Mouse (Mus musculus) lung, postnatal 25 days (tissue): Measurements from ENCODE around the gene Rbm25.

Experiments used
- DNase-seq: peaks from one replicate; pipeline ENCODE4 v3.0.0; 2022; ENCODE audit warnings: low spot score

Rbm25 gene

DNA sequence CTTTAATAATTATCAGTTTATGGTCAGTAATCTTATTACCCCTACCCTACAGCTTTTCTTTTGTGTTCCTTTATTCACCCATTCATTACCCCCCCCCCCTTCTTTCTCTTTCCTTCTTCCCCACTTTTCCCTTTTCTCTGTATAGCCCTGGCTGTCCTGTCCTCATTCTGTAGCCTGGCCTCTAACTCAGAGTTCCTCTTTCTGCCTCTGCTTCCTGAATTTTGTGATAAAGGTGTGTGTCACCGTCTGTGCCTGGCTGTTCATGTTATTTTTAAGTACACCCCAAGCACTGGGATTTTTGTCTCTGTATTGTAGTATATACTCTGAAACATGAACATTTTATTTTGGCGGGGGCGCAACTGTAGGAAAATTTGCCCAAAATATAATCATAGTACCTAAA, 19.3 kb downstream of the Rbm25 start:
- no peak for DNase-seq

DNA sequence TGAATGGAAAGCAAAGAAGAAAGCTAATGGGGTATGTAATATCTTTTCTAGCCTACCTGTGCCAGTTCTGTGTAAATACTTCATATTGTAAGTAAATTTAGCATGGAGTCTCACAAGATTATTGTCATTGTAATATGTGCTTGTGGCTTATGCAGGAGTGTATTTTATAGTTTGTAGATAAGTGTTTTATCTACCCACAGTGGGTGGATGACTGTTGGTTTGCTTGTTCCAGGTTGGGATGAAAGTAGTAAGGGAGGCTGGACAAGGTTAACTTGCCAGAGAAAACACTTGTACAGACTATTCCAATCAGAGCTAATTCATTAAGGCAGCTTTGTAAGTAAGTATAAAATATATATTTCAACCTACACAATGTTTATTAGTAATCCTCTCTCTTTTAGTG, 20.4 kb downstream of the Rbm25 start:
- no peak for DNase-seq

DNA sequence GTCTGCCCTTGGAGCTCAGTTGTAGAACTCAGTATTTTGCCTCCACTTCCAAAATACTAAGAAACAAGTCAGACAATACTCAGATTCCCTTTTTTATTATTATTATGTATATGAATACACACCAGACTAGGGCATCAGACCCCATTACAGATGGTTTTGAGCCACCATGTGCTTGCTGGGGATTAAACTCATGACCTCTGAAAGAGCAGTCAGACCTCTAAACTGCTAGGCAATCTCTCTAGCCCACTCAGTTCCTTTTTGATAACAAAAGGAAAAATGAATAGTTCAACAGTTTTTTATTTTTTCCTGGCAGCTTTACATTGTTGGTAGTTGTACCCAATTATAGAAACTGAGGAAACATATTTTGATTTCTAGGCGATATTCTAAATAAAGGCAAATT, 54.4 kb downstream of the Rbm25 start:
- no peak for DNase-seq

DNA sequence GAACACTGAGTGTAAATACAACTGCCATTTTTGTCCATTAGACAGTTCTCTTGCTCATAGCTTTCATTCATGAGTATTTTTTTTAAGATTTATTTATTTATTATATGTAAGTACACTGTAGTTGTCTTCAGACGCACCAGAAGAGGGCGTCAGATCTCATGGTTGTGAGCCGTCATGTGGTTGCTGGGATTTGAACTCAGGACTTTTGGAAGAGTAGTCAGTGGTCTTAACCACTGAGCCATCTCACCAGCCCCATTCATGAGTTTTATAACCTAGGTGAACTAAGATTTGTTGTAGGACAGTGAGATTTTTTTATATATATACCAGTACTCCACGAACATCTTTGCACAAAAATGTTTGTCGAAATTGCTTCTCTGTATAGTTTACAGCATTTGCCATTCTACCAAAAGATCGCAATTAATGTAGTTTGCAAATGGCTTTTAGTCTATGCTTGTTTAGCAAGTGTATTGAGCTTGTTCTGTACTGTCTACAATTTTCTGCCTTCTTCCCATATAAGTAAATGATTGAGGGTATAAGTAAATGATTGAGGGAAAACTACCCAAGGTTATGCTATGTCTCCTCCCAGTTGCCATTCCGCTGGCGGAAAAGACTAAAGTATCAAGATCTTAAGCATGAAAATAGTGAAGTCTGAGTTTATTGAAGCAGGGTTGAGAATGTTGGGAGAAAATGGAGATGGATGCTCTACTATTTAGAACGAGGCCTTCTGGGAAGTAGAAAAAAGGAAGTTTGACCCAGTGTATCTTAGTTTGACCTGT, 55.7 kb downstream of the Rbm25 start:
- no peak for DNase-seq

DNA sequence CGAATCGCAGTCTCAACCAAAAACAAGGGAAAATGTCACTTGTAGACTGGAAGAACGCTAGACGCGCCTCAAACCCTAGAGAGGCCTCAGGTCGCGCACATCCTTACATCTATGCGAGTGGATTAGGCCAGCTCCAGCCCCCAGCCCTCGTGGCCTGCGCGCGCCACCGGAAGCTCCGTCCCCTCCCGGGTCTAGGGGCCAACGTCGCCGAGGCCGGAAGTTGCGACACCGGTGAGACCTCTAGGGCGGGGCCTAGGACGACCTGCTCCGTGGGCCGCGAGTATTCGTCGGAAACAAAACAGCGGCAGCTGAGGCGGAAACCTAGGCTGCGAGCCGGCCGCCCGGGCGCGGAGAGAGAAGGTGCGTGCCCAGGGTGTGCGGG, 56.9 kb downstream of the Rbm25 start, which contains the start of gene Psen1:
Psen1 (plus strand) TSS at position 219 of the 382 bp plus-strand sequence.
- peak; percentile 95 for DNase-seq

DNA sequence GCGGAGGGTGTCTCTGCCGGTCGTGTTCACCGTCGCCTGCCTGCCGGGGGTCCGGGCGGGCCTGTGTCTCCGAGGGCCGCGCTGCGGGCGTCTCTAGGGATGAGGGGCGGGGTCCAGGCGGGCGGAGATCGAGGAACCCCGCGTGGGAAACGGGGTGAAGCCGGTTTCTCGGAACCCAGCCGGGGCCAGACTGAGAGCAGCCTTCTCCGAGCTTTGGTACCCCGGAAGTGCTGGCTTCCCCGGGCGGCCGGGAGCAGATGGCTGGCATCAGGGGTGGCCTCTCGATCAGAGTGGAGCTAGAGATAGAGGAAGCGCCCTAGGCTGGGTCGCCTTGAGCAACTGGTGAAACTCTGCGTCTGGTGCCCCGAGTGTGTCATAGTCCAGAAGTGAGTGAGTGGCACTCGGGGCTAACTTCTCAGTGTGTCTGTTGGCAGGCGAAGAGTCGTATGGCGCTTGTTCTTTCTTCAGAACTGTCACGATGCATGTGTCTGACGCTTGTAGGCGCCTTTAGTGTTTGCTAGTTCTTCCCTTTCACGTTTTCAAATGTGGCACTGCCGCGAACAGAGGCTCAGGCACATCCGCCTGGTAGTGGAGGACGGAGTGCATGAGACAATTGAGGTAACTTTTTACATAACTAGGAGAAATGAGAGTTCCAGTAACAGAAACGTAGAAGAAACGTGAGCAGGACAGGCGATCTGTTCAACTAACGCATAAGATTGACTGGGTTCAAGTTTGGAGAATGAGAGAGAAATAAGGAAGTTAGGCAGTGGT, 57.5 kb downstream of the Rbm25 start:
- no peak for DNase-seq

DNA sequence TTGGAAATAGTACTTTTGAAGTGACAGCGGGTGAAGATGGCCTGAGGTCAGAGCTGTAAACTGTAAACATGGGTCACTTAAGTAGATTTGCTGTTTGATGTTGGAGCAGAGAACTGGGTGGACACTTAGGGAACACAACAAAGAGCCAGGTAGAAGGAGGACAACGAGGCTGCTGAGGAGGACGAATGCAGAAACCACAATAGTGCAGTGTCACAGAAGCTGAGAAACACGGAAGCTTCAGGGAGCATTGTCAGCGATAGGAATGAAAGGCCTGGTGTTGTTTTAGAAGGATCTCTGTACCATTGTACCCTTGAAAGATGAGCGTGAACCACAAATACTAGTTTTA, 58.0 kb downstream of the Rbm25 start:
- no peak for DNase-seq

DNA sequence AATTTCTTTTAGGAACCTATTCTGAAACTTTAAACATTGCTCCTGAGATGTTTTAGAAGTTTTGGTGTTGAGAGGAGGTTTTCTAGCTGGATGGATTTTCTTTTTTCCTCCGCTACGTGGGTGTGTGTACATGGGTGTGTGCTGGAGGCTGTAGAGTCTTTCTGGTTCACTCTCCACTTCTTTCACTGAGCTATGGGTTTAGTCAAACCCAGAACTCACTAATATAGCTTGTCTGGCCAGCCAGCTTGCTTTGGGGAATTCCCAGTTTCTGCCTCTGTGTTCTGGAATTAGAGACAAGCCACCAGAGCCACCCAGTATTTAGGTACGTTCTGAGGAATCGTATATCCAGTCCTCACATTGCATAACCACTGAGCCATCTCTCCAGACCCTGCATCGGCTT, 63.0 kb downstream of the Rbm25 start:
- DNase-seq, result no peak

DNA sequence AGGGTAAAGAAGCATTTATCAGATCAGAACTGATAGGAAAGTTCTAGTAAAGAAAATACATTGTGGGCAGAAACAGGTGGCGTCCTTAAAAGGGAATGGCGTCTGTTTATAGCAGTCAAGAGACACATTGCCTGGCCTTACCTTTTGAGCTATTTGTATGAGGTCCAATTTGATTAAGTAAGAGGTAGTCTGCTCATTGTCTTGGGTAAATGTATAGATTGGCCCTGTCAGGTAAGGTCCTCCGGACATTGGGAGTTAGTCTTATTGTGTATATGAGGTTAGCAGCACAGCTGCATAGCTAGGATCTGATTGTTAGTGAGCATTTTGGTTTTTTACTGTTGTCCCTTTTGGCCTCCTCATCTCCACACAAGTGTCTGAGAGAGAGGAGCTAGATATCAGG, 63.6 kb downstream of the Rbm25 start:
- DNase-seq, result no peak

DNA sequence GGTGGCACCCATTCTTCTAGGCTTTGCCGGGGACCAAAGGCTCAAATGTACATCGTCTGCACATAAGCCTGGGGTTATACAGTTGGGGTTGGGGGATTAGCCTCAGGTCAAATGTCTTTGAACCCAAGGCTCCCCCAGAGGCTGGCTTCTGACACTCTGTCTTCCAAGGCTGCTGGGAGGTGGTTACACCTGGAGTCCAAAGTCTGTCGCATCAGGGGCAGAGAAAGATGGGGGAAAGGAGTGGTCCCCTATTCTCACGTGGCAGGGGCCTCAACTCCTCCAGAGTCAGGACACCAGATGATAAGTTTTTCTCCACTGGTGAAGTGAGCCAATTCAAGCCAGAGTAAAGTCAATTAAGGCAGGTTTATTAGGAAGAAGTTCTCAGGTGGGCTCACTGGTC, 67.6 kb downstream of the Rbm25 start:
- DNase-seq, result no peak

DNA sequence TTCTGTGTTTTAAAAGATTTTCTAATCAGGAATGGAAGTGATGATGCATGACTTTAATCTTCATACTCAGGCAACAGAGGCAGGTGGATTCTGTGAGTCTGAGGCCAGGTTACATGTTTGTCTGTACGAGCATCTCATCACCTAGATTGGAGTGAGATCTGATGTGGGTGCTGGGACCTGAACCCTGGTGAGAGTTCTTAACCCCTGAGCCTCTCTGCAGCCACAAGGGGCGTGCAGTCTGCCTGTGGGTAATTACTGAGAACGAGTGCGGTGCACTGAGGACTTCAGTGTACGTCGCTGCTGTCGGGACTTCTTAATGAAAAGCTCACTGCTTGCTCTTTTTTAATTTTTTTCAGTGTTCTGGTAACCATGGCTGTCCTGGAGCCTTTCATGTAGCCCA, 70.6 kb downstream of the Rbm25 start:
- no peak for DNase-seq

DNA sequence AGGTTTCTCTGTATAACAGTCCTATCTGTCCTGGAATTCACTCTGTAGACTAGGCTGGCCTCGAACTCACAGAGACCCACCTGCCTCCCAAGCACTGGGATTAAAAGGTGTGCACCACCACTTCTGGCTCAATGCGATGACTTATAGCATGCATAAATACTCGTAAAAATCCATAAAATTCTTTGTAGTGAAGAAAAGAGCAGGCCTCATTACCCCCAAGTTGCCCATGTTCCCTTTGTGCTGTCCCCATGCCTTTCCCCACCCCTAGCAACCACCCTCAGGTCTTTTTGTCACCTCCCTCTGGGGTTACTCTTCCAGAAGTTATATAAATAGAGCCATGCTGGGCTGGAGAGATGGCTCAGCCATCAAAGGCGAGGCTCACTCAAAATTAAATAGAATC, 71.8 kb downstream of the Rbm25 start:
- no peak for DNase-seq

DNA sequence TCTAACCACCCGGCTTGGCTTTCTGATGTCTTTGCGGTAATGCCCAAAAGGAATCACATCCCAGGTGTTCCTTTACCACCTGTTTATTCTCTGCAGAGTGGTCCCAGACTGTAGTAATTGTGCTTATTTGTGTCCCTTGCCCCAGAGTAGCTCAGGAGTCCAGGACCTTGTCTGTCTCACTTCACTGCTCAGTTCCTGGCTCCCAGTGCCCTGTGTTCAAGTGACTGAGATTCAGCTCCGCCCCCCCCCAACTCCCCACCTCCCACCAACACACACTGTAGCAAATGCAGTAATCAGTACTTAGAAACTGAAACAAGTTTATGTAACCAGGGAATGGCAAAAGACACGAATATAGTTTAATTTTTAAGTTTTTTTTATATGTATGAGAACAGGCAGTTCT, 75.9 kb downstream of the Rbm25 start:
- no peak for DNase-seq

DNA sequence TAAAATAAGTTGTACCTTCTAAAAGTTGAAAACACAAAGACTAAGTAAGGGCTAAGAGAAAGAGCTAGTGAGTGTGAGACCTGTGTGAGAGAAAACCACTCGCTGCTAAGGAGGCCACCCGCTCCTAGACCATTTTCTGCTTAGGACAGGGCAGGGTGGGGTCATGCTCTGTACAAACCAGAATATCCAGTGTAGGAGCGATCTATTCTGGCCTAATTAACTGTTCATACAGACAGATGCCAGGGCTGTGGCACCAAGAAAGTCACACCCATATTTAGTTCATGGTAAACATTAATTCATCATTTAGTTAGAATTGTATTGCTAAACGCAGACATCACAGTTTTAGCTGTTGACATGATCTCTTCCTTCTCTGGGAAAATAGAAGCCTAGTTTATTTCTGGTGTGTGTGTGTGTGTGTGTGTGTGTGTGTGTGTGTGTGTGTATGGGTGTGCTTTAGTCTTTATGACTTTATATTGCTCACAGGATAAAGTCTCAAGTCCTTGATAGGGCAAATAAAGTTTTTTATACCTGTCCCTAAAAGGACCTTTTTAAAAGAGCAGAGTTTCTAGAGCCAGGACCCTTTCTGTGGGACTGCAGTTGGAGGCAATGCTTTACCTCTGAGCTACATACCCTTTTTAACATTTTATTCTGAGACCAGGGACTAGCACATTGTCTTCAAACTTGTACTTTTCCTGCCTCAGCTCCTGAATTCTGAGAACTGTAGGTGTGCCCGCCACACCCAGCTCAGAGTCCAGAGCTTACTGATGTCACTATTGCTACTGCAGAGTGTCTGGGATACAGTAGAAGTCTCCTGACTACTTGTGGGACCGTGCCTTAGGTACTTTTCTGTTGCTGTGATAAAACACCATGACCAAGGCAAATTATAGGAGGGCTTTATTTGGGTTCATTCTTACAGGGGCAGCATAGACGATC, 77.4 kb downstream of the Rbm25 start:
- no peak for DNase-seq

DNA sequence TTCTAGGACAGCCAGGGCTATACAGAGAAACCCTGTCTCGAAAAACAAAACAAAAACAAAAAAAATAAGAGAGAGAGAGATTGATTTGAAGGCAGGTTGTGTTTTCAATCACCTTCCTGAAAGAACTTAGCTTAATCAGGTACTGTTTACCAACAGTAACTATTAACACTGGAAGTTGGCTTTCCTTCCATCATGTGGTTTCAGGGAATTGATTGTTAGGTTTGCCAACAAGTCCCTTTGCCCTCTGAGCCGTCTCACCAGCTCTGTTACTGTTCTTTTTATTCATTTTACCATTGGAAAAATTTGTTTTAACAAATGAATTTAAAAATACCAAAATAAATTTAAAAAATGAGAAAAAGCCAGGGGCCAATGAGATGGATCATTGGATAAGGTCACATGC, 78.9 kb downstream of the Rbm25 start:
- no peak for DNase-seq

DNA sequence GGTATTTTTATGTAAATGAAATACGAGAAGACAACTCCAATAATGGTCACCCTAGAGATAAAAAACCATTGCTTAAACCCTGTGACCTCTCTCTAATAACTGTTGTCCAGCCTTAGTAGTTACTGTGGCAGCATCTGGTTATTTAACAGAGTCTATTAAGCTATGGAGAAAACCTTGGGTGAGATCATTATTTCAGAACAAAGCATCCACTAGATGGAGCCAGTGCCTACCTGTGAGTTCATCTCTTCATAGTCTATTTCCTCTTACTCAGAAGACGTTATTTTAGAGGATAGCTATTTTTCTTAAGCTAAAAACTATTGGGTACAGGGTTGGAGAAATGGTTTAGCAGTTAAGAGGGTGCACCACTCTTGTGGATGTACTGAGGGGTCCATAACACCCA, 82.7 kb downstream of the Rbm25 start:
- DNase-seq, result peak; percentile 65

DNA sequence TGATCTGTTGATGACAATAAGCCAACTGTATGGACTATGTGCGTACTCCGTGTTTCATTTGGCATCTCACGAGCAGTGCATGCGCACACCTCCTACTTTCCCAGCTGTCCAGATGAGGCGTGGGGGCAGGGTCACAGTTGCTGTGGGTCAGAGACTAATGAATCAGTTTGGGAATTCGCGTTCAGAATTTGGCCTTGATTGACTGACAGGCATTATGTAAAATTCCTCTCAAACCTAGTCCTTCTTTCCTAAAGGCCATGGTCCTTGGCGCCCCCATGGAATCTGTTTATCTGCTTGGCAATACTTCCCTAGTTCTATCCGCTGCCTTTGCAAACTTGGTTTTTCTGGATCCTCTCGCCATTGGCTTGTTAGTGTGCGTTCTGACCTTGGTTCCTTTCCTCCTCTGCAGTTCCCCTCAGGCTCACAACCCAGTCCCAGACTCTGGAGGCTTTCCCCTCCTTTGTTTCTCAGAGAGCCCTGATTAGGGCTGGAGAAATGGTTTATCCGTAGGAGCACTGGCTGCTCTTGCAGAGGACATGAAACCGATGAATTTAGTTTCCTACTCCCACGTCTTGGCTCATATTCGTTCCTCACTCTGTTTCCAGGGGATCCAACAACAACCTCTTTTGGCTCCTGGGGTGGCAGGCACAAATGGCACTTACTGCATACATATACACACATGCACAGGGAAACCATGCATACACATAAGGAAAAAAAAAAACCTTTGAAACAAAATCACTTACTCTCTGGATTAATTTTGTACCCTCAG, 85.6 kb downstream of the Rbm25 start:
- no peak for DNase-seq

DNA sequence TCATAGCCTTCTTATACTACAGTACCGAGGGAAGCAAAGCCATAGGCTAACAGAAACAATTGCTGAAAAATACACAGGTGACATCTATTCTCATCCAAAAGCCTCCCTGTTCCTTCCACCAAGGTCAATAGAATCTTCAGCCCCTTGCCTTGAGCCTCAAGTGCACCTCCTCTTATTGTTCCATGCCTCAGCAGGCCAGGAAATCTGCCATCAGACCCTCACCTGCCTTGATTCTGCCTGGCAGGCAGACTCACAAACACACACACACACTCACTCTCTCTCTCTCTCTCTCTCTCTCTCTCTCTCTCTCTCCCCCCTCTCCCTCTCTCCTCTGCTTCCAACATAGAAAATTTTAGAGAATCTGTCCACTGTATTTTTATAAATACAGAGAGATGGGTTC, 88.4 kb downstream of the Rbm25 start:
- no peak for DNase-seq

DNA sequence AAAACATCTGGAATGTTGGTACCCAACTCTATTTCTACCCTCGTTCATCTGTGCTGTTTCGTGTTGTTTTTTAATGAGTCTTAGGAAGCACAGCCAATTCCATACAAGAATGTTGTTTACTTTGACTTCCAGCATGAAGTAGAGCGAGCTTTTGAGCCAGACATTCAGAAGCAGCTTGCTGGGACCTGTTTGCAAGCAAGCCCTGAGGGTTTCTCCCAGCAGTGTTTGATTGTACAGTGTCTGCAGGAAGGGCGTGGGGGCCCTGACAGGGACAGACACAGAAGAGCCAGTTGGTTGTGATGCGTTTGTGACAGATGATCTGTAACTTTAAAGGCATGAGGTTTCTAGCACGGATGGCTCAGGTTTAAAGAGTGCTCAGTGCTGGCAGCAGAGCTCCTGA, 90.2 kb downstream of the Rbm25 start:
- no peak for DNase-seq

DNA sequence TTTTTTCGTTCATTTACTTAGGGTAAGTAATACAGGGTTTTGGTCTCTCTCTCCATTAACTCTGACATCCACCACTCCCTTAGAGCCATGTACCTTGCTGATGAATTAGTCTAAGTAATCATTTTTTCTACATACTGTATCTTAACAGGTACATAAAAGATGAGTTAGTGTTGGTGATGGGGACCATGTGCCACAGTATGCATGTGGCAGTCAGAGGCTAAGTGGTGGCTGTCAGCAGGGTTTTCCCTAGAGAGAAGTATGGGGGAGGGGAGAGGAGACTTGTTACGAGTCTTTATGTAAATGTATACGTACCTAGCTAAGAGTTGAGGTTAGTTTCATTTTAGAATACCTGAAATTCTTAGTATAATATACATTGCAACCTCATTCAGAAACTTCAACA, 92.0 kb downstream of the Rbm25 start:
- no peak for DNase-seq

DNA sequence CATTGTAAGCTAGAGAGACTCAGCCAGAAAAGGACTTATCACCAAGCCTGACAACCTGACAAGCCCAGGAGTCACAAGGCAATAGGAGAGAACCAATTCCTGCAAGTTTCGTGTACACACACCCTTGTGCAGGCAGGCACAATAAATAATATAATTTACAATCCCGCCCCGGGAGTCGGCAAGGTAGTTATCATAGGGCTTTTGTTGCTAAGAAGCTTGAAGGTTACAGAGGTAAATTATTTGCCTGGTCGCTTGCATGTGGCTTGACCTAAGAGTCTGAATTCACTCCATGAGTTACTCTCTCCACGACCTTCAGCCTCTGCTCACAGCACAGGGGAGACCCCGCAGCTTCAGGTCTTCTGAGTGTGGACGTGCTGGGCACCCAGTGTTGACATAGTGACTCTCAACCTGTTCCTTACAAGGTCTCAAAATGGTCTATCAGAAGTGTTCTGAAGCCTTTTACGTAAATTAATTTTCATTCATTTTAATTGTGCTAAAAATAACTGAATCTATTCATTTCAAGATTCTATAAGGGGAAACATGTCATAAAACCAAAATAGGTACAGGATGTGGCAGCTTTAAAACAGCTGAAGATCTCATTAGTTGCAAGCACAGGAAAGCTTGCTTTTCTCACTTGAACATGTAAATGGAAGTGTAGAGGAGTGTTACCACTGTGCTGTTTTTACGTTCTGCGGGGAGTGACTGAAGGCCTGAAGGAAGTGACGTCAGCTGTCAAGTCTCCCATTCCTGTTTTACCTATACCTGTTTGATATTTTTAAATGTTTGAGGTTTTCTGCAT, 95.7 kb downstream of the Rbm25 start:
- no peak for DNase-seq
